Mouse (Mus musculus) frontal cortex, postnatal 14 days (tissue): ENCODE results near the gene Garem2.
"Not testable (repeated sequence)": the region's sequence is repeated elsewhere in the genome, so short reads cannot be mapped to it uniquely, and the experiment has no call there.

Experiments
- DNase-seq, 2 experiments: peaks; one replicate each; pipeline ENCODE4 v3.0.0; 2022; ENCODE audit warnings: low spot score in 2 of 2

The Garem2 gene

DNA sequence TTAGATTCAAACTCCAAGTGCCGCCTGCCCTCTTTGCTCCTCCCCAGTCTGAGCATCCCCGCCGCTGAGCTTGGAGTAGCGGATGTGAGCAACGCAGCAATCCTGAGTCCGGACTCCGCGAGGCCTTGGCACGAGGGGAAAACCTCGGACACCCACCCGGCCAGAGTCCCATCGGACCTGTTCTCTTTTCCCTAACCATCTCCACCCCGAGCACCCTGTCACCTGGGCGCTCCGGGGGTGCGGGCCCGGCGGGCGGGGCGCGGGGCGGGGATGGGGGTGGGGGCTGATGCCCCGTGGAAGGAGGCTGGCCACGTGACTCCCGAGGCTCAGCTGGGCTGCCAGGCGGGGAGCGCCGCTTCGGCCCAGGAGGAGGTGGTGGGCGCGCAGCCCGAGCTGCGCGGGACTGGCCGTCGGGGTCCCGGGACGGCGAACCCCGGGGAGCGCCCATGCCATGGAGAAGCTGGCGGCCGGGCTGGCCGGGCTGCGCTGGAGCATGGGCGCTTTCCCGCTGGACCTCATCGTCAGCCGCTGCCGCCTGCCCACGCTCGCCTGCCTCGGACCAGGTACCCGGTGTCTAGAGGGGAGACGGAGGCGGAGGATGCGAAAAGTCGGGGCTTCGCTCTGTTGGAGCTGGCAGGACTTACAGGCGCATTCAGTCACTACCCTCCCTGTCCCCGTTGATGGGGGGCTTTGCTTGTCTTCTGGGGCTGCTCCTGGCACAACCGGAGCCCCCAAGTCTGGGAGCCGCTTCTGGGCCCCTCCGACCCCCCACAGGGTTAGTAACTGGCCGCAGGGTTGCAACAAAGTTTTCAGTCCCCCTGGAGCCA lies at the start of gene Garem2:
Gene Garem2 (plus strand): TSS at position 321 of the 827 bp plus-strand sequence.
- DNase-seq, result no peak

DNA sequence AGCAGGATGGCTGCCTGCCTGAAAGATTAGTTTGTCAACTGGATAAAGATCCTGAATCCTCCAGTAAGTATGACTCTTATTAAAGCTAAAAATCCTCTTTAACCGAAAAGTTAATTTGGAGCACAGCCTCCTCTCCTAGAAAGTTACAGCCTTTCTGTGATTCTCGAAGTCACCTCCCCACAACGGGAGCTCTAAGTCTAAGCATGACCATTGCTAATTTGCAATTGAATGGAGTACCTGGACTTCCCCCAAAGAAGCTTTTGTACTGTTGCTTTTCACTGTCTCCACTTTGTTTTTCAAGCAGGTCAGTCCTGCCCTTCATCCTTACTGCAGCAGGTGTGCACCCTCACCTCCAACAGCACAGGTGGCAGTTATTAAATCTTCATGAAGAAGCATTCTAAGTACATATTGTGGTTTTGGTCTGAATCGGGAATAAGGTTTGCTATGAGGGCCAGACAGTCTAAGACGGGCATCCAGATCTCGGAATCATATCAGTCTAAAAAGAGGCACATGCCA lies 46.7 kb upstream of the Garem2 start:
- no peak for DNase-seq

- DNase-seq, result not testable (repeated sequence)
Measured at GRCm38 (mm10) chr5:30059607-30060006, 45.4 kb upstream of the Garem2 start.

DNA sequence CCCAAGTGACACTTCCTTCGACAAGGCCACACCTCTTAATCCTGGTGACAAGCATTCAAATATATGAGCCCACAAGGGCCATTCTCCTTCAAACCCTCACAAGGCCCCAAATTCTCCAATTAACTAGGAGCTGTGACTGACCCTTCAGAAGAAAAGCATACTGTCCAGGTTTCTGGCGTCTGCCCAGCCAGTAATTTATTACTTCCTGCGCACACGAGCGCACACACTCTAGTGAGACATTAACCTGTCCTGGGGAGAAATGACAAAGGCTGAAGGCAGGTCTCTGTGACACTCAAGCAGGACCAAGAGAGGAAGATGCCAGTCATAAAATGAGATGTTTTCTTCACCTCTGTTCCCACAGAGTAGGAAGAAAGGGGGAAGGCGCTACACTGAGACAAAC lies 37.2 kb upstream of the Garem2 start:
- DNase-seq, result no peak

DNA sequence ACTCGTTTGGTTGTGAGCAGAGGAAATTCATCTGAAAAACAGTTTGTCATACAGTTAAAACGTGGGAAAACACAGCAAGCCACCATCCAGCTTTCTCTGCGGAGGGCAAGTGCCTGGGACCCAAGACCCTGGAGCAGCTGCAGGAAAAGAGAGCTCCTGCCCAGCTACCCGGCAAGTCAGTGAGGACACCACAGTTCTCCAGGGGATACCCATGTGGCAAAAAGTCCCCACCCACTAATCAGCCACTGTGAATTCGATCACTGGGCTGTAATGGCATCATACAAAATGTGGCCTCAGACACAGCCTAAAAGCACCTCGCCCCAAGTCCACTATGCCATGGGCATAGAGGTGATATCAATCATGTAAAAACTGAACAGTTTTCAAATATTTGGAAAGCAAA lies 33.3 kb upstream of the Garem2 start:
- no peak for DNase-seq

- no peak for DNase-seq
Measured at GRCm38 (mm10) chr5:30072377-30072776, 32.6 kb upstream of the Garem2 start.

- peak; percentile 22 to 55 for DNase-seq
Measured at GRCm38 (mm10) chr5:30072825-30073821, 31.8 kb upstream of the Garem2 start, which contains the start of gene Tyms. Gene Tyms, minus strand, starts transcription at chr5:30073617.

DNA sequence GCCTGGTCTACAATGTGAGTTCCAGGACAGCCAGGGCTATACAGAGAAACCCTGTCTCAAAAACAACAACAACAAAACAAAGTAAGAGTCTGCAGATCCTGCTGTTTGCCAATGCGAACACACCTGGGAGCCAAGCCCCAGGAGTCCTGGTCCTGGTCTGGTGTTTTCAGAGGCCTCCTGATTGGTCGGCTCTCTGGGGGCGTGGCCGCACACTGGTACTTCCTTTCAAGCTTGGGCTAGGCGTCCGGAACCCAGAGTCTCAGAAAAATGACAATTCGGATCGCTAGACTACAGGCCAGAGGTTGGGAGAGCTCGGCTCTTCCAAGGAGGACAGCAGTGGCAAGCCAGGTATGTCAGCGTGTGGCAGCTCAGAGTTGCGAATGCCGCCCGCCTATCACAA lies 12.3 kb upstream of the Garem2 start:
- DNase-seq, result no peak

DNA sequence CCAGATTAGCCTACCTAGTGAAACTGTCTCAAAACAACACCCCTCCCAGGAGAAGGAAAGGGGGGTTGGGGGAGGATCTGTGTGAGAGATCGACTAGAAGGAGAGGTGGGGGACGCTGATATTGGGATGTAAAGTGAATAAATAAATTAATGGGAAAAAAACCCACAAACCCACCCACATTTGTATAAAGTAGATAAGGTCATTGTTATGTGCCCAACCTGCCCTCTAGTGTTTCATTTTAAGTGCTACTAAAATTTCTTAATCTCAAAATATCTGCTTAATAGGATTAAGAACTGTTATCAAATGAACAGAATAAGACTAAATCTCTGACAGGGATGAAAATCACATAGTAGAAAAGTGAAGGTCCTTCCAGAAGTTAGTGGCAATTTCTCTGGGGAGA lies 10.6 kb upstream of the Garem2 start:
- DNase-seq, result no peak

- no peak for DNase-seq
Measured at GRCm38 (mm10) chr5:30095731-30096130, 9.2 kb upstream of the Garem2 start.

DNA sequence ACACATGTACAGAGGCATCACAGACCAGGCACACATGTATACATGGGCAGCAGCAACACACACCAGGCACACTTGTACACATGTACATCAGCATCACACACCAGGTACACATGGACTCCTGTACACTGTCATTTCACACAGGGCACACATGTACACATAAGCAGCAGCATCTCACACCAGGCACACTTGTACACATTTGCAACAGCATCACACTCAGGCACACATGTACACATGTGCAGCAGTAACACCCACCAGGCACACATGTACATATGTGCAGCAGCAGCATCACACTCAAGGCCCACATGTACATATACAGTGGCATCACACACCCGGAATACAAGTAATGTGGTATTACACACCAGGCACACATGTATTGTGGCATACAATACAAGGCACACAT lies 6.7 kb upstream of the Garem2 start:
- DNase-seq, result no peak

- no peak for DNase-seq
Measured at GRCm38 (mm10) chr5:30103340-30103739, 1.6 kb upstream of the Garem2 start.

- no peak for DNase-seq
Measured at GRCm38 (mm10) chr5:30104339-30104738, 622 bp upstream of the Garem2 start.

DNA sequence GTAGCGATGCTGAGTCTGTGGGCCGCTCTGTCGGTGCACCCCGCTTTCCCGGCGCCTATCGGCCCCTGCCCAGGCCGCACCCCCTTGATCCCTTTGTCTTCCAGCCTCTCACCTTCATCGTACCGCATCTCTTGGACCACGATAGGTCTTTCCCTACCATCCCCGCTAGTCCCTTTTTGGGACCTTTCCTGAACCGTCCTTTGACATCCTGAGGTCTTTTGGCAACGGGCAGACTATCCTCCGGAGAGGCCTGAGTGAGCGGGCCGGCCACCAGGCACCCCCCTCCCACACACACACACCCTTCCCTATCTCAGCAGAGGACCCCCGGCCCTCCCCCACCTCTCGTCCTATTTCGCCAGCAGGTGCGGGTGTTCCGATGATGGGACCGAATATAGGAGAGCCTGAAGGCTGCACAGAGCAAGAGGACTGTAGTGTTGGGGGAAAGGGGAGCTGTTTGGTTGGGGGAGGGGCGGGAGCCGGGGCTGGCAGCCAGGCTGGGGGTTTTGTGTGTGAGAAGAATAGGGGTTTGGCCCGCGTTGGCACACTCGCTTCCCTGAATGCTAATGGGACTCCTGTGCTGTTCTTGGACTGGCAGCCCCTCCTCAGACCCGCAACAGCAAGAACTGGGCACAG lies 823 bp downstream of the Garem2 start, which contains the start of gene 3110082J24Rik:
Gene 3110082J24Rik (minus strand): TSS at position 419 of the 633 bp plus-strand sequence.
- no peak for DNase-seq

GRCm38 (mm10) chr5:30106756-30107155 lies 1.8 kb downstream of the Garem2 start:
- DNase-seq, result no peak

GRCm38 (mm10) chr5:30107186-30107585 lies 2.2 kb downstream of the Garem2 start:
- DNase-seq, result no peak

GRCm38 (mm10) chr5:30107611-30108041 lies 2.7 kb downstream of the Garem2 start:
- no peak for DNase-seq

- no peak for DNase-seq
Measured at GRCm38 (mm10) chr5:30108233-30108632, 3.3 kb downstream of the Garem2 start.

DNA sequence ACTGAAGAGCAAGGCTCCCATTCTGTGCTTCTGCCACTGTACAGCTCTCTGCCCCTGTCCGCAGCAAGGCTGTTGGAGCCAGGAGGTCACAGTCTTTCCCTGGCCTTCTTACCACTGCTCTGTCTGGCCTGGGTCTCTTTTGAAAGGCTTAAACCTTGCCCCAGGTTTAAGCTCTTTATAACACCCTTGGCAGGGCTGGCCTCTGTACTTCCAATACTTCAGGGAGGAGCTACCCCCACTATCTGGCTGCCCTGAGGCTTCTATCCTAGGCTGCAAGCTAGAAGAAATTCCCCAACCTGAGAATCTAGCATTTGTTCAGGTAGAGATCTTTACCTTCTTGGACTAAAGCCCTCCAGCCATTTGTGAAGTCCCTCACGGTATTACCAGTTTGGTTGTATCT lies 4.9 kb downstream of the Garem2 start:
- DNase-seq, result no peak

DNA sequence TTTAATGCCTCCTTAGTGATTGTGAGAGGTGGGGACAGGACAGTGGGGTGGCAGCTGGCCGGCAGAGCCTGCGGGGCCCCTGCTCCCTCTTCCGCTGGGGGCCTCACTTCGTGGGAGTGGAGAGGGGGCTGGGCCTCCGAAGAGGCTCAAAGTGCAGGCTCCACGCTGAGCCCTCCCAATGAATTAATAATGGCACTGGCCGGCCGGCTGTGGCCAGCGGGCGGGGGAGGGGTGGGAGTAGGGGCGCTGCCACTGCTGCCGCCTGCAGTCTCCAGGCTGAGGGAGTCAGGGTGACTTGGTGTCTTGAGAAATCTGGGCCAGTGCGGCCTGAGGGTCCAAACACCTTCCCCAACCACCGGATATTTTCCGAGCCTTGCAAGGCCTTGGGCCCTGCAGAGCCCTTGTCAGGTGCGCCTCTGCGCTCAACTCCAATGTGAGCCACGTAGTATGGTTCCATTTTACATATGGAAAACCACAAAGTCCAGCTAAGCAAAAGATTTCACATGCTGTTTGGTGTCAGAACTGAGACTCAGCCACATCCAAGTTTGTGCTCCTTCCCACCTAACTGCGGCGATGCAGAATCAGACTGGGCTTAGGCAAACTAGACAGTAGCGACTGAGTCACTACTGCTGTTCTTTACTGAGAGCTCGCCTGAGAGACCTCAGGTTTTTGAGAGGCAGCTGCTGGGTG lies 5.6 kb downstream of the Garem2 start:
- DNase-seq, result no peak

DNA sequence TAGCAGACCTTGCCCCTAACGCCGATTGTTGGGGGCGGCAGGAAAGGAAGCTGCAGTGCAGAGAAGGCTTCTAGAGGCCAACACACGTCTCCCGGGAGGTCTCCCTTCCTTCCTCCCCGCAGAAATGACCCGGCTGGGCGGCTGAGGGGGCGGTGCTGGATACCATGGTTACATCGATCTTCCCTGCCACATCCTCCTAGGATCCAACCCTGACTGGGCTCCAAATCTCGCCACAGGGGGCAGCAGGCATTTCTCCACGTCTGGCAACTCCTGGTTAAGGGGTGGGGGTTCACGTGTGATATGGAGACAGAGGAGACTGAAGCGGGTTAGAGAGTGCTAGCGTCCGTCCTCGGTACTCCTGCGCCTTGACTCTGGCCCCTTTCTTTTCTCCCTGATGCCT lies 6.2 kb downstream of the Garem2 start:
- peak in 1 of 2 experiments; percentile 59 for DNase-seq
